Mouse (Mus musculus) liver, embryonic 18 days (tissue): ENCODE measurements around the gene 9430007A20Rik. TPM values are rescaled to one million over a fixed set of nuclear protein-coding genes. Genes with fewer than 3 reads are reported as not detected.

Experiments
- polyA plus RNA-seq: library from polyadenylated mRNA; depleted of rRNA; stranded (reverse); fragments of >200 nt; gene quantifications from 2 replicates; pipeline ENCODE4 v1.2.3, GENCODE M21; 2012; rRNA removed

The 9430007A20Rik gene
- not detected in 2 replicates for polyA plus RNA-seq

DNA sequence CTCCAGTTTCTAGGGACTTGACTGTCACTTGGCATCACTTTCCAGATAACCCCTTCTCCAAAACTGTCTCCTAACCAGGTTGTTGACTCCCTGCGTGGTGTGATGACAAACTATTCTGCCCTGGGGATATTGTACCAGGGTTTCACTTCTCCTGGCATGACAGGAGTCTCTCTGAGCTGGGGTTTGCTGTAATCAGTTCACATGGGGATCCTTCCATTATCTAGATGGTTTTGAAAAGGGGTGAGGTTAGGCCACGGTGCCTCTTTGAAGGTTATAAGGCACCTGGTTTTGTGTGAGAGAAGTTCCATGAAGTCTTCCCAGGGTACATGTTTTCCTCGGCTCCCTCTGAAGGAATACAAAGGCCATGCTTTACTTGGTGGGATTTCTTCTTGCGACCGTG is at the start of gene 9430007A20Rik:
9430007A20Rik (plus strand) TSS at position 301 of the 400 bp plus-strand sequence.

GRCm38 (mm10) chr4:144565034-144565433 is 45.4 kb downstream of the 9430007A20Rik start, which contains the start of gene Gm13124:
TSS of gene Gm13124 (minus strand) at chr4:144565134.

Other genes starting within 250 kb of the 9430007A20Rik start
- gene Pramel5, start 239.3 kb upstream of the 9430007A20Rik start, polyA plus RNA-seq: not detected in 2 replicates
- gene Gm13128, start 189.6 kb upstream of the 9430007A20Rik start, polyA plus RNA-seq: not detected in 2 replicates
- gene Gm13119, start 161.9 kb upstream of the 9430007A20Rik start, polyA plus RNA-seq: not detected in 2 replicates
- not detected in 2 replicates for gene Pramef20, start 141.9 kb upstream of the 9430007A20Rik start, polyA plus RNA-seq
- not detected in 2 replicates for gene Pramef12, start 111.4 kb upstream of the 9430007A20Rik start, polyA plus RNA-seq
- not detected in 2 replicates for gene 1700012P22Rik, start 81.0 kb upstream of the 9430007A20Rik start, polyA plus RNA-seq
- not detected in 2 replicates for gene Gm9944, start 66.5 kb upstream of the 9430007A20Rik start, polyA plus RNA-seq
- gene Aadacl3, start 56.1 kb upstream of the 9430007A20Rik start, polyA plus RNA-seq: not detected in 2 replicates
- gene Gm13124, start 45.3 kb downstream of the 9430007A20Rik start, polyA plus RNA-seq: not detected in 2 replicates
- not detected in 2 replicates for gene Aadacl4, start 93.9 kb downstream of the 9430007A20Rik start, polyA plus RNA-seq
- not detected in 2 replicates for gene Gm436, start 166.5 kb downstream of the 9430007A20Rik start, polyA plus RNA-seq
- not detected in 2 replicates for gene Gm13178, start 201.6 kb downstream of the 9430007A20Rik start, polyA plus RNA-seq